Mouse (Mus musculus) thymus, postnatal 4 days (tissue): ENCODE data around the gene Icos.

Experiments
- DNase-seq: peaks from one replicate; pipeline ENCODE4 v3.0.0; 2021

Icos gene

DNA sequence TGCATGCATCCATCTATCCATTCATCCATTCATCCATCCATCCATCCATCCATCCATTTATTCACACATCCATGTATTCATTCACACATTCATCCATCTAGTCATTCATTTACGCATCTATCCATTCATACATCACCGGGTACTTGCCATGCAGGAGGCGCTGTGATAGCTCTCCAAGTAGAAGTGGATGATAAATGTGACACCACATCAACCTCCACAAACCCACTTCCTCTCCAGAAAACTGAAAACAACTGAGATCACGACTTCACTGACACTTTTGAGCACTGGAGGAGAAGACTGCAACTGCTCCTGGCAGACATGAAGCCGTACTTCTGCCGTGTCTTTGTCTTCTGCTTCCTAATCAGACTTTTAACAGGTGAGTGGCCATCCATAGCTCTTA, at the start of gene Icos:
TSS of gene Icos (plus strand) at position 287 of the 400 bp plus-strand sequence.
- DNase-seq = peak; percentile 68

DNA sequence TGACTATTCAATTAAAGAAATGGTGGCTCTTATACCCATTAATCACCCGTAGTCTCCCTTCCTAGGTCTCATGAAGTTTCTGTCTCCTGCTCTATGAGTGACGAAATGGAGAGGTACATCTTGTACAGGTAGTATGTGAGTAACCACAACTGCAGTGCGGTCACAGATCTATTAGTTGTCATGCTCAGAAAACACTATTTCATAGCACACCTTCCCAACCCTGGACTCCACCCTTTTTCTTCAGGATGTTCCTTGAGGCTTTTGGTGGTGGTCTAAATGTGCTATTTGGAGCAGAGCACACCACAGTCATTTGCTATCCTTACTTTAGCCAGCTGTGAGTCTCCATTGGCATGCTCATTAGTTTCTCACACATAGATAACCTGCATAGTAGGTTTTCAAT, 48.7 kb upstream of the Icos start:
- DNase-seq = no peak

- DNase-seq = no peak
Measured at GRCm38 (mm10) chr1:60930397-60930796, 47.3 kb upstream of the Icos start.

- DNase-seq = no peak
Measured at GRCm38 (mm10) chr1:60935968-60936581, 41.7 kb upstream of the Icos start.

DNA sequence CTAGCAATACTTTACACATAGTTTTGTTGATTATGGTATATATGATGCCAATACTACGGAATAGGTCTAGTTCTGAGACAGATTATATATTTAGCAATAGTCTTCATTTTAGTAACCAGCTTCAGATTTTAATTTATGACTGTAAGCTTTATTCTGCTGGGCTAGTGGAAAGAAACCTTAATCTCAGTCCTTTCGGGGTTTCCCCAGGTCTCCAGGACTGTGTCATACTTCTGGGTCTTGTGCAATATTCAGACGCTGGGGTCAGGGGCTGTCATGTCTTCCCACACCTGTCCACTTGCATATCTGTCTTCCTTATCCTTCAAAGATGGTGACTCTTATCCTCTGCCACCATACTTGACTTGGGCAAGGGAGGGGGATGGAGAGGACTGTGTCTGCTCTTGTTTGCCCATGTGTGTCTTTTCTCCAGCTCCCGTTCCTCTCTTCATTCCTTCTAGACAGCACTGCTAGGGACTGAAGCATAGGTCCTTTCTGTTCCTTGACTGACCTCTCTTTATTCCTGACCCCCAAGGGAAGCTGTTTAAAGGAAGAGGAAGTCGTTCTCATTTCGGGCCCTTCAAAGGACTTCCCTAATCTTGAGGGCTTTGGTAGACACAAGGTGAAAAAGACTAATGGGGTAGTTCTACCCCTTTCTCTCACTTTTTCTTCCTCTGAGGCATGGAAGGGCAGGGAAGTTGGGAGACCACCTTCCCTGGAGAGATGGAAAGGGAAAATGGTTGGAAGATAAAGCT, 40.6 kb upstream of the Icos start:
- DNase-seq = no peak

DNA sequence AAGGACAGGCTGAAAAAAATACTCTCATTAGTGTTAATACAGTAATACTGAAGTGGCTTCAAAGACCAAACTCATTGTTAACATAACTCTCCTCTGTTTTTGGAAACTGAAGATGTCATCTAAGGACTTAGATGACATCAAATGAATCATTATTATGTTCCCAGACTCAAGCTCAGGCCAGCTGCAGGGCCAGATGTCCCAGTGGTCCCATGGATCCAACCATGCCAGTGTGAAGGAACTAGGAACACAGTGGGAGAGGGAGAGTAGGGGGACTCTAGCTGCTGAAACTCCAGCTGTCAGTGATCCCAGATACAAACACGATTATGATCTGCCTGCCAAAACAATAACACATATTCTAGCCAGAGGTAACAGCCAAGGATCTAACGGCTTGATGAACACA, 39.5 kb upstream of the Icos start:
- no peak for DNase-seq

DNA sequence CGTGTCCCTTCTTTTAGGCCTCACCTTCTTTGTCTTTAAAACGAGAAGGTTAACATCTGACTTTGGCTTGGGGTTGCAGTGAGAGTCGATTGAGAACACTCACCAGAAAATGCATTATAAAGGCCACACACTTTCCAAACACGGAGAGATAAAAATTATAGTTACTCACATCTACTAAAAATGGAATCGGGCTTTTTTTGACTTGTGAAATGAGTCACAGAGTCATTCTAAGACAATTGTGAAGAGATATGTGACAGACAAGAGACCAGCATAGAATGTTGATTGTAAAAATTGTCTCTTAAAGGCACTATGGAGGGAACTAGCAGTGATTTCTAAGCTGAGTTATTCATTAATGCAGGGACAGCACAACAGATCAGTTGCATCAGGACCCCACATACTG, 38.8 kb upstream of the Icos start:
- DNase-seq = no peak

GRCm38 (mm10) chr1:60940023-60940422, 37.7 kb upstream of the Icos start:
- DNase-seq = no peak

DNA sequence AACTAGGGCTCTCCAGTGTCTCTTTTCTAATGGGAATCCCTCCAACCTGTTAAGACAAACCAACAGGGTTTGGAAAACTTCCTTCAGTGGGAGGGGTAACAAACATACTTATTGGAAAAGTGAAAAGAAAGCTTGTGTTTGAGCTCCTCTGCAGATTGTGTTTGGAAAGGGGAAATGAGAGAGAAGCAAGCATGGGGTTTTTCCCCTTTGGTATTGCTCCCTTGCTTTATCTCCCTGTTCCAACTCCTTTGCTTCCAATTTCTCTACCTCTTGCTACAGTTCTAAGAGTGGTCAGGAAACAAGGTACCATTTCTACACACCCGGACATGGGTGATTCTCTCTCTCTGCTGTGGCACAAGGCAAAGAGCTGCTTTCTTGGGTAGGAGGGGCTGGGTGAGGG, 37.1 kb upstream of the Icos start:
- DNase-seq = no peak

DNA sequence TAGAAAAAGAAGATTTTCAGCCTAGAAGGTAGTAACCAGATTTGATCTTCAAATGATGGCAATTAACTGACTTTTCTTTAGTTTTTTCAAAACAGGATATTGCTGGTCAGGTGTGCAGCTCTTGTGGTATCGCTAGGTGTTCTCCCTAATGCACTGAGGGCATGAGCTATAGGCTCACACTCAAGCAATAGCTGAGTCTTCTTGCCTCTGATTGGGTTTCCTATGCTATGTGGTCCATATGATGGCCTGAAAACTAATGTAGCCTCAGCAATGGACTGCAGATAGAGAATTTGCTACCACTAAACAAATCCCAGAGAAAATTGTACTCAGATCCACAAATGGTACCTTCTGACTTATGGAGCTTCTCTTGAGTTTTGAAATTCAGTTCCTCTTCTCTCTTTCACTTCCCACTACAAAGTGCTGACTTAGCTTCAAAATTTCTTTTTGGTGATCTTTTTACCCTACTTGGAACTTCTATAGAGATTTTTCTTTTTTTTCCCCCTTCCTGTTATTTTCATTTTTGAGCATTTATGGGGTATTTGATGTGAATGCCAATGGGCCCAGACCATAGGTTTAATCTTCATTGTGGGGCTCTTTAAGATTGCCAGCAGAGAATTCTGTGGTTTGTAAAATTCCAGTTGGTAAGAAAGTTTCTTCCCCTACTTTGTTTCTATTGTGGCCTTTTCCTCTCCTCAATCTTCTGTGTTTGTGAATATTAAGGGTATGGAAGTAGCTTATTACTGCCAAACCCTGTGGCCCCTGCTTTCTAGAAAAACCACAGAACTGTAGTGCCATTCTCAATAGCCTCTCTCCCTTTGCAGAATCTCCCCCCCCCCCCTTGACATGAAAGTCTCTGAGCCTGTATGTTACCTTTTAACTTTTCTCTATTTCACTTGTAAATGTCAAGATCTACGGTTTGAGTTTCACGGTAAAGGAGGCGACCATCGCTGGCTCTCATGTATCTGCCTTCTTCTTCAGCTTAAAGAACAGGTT, 36.4 kb upstream of the Icos start:
- DNase-seq = no peak

DNA sequence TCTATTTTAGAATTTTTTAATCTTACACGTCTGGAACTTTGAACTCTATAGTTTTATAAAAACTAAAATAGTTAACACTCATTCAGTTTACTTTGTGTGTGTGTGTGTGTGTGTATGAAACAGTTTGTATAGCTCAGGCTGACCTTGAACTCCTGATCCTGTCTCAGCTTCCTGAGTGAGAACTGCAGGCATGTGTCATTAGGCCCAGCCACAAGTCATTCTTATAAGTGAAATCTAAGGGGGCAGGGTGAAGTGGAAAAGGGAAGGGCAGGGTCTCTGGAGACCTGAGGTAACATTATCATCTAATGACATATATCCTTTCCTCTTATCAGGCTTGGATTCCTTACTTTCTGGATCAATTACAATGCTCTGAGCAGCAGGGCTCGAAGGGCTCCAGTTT, 34.8 kb upstream of the Icos start:
- no peak for DNase-seq

- DNase-seq = no peak
Measured at GRCm38 (mm10) chr1:60945633-60946401, 31.9 kb upstream of the Icos start.

DNA sequence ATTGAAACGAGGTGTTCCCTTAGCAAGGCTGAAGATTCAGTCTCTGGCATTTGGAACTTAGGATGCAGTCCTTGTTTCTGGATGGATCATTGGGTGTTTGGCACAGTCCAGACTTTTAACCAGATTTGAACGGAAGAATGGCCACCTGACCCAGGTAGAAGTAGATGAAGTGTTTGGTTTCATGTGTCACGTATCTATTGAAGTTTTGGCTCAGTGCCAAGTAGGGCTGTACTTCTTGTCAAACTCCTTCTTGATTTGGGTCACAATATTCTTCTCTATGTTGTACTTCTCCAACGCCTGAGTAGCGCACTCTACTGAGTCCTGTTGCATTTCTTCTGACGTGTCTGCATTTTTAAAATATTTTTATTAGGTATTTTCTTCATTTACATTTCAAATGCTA, 29.6 kb upstream of the Icos start:
- DNase-seq = no peak

- no peak for DNase-seq
Measured at GRCm38 (mm10) chr1:60952958-60953357, 24.8 kb upstream of the Icos start.

DNA sequence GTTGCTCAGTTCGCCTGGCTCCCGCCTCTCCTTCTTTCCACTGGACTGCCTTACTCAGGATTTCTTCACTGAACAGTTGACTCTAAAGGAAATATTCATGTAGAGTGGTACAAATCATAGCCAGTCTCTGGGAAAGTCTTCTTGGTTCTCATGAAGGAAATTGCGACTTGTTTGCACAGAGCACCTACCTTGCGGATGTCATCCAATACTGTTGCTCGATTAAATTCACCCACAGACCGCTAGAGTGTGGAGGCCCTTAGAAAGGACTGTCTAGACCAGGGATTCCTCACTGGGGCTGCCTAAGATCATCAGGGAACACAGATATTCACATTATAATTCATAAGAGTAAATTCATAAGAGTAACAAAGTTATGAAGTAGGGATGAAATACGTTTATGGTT, 24.0 kb upstream of the Icos start:
- no peak for DNase-seq

DNA sequence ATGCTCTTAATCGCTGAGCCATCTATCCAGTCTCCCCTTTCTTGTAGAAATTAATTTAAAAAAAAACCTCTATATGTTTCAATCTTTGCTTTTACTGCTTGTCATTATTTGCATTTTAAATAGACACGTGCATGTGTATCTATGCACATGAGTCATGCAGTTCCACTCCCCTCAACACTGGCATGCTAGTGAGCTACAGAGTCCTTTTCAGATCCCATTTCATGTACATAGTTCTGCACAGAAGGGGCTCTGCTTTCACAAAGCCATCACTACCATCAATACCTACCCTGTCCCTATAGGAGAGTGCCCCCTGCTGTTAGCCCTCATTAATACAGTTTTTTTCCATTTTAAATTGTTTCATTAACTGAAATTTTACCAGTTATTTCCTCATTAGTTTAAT, 23.0 kb upstream of the Icos start:
- peak; percentile 51 for DNase-seq

- DNase-seq = no peak
Measured at GRCm38 (mm10) chr1:60955186-60955585, 22.5 kb upstream of the Icos start.

GRCm38 (mm10) chr1:60956196-60956595, 21.5 kb upstream of the Icos start:
- no peak for DNase-seq

DNA sequence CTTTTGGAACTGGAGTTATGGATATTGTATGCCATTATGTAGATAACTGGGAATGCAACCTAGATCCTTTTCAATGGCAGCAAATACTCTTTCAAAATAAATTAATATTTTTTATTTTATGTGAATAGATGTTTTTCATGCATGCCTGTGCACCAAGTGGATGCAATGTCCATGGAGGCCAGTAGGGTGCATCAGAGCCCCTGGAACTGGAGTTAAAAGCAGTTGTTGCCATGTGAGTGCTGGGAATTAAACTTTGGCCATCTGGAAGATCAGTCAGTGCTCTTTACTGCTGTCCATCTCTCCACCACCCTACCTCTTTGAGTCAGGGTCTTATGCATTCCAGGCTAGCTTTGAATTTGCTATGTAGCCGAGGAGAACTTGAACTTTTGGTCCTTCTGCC, 19.4 kb upstream of the Icos start:
- DNase-seq = peak; percentile 64

GRCm38 (mm10) chr1:60959246-60959645, 18.5 kb upstream of the Icos start:
- no peak for DNase-seq

DNA sequence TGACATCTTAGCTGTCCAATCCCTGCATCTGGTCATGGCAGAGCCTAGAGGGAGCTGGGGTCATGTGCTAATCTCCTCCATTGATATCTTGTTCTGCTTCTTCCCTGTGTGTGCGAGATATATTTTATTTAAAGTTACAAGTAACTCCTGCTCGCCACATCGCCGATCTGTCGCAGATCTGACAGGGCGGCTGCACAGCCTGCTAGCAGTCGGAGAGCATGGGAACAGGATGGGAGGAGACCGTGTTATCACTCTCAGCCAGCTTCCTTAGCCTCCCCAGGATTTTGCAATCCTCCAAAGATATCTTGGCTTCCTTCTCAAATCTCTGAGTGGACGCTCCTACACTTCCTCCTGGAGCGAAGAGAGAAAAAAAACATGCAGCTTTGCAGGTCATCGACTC, 17.3 kb upstream of the Icos start:
- no peak for DNase-seq

- peak; percentile 79 for DNase-seq
Measured at GRCm38 (mm10) chr1:60961080-60961479, 16.6 kb upstream of the Icos start.

DNA sequence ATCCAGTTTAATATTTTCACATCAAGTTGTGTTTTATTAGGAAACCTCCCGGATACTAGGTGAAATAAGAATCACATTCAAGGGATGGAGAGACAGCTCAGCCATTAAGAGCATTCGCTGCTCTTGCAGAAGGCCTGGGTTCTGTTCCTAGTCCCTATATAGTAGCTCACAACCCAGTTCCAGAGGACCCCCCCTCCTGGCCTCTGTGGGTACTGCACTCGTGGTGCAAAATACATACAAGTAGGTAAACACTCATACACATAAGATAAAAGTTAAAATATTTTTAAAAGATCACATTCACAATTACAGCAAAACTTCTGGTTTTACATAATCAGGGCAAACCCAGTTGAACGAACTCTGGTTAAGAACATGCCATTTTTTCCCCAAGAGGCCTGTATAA, 15.6 kb upstream of the Icos start:
- no peak for DNase-seq
